Mouse (Mus musculus): ENCODE results near the gene Mettl8. TPM values are rescaled to one million over a fixed set of nuclear protein-coding genes. Genes with fewer than 3 reads are reported as not detected.

The Mettl8 gene
- polyA plus RNA-seq, 1 experiment: 7.8 TPM

DNA sequence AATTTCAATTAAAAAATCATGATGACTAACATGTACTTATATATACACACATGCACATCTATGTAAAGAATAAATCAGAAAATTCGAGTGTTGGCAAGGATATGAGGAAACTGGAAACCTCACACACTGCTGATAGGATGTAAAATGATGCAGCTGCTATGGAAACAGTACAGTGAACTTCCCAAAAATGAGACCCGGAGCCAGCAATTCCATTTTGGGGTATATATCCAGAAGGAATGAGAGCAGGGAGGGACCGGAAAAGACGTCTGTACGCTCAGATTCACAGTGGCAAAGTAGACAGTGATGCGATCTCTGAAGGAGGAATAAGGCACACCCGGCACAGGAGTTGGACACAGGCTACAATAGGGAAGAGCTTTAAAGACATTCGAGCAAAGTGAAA is 34.7 kb downstream of the Mettl8 start:
- TF ChIP-seq POLR2AphosphoS2 (IDR thresholded peaks at IDR 0.05; ENCODE audit: insufficient read length, low read depth): no peak
- TF ChIP-seq TCF3 (IDR thresholded peaks at IDR 0.05; ENCODE audit: insufficient read length, low read depth): no peak
- no peak for TF ChIP-seq MYOD1 (IDR thresholded peaks at IDR 0.05; ENCODE audit: control insufficient read depth in 1 of 3, insufficient read length in 2 of 3, low read depth in 2 of 3)
- no peak for TF ChIP-seq SRF (IDR thresholded peaks at IDR 0.05; ENCODE audit: control insufficient read depth, insufficient read length, low read depth)
- no peak for TF ChIP-seq MAX (IDR thresholded peaks at IDR 0.05; ENCODE audit: low read depth)
- no peak for TF ChIP-seq E2F4 (IDR thresholded peaks at IDR 0.05; ENCODE audit: insufficient read depth)
- TF ChIP-seq TCF12 (IDR thresholded peaks at IDR 0.05; ENCODE audit: insufficient read depth, poor library complexity, severe bottlenecking): no peak
- TF ChIP-seq USF1 (IDR thresholded peaks at IDR 0.05; ENCODE audit: low read depth): no peak
- TF ChIP-seq CEBPB (IDR thresholded peaks at IDR 0.05; ENCODE audit: insufficient read depth, poor library complexity, severe bottlenecking): no peak
- no peak for TF ChIP-seq REST (IDR thresholded peaks at IDR 0.05; ENCODE audit: insufficient read depth, insufficient read length)
- TF ChIP-seq POLR2A (IDR thresholded peaks at IDR 0.05; ENCODE audit: insufficient read length, low read depth): no peak
- no peak for TF ChIP-seq MYOG (IDR thresholded peaks at IDR 0.05; ENCODE audit: control insufficient read depth in 1 of 3, insufficient read depth in 1 of 3, insufficient read length in 2 of 3, low read depth in 2 of 3)
- Histone ChIP-seq H3K4me3 (no peak overlapping the region), H3ac (ENCODE audit: control insufficient read depth, insufficient read length) (no peak overlapping the region), H3K36me3 (ENCODE audit: control insufficient read depth, insufficient read depth) (no peaks in the 10 kb centered on the region), H3K27me3 (ENCODE audit: control insufficient read depth, insufficient read depth, insufficient read length) (no peaks in the 10 kb centered on the region), H3K79me2 (ENCODE audit: control insufficient read depth, insufficient read depth) (no peaks in the 10 kb centered on the region), H3K4me2 (ENCODE audit: low read depth) (no peak overlapping the region)

DNA sequence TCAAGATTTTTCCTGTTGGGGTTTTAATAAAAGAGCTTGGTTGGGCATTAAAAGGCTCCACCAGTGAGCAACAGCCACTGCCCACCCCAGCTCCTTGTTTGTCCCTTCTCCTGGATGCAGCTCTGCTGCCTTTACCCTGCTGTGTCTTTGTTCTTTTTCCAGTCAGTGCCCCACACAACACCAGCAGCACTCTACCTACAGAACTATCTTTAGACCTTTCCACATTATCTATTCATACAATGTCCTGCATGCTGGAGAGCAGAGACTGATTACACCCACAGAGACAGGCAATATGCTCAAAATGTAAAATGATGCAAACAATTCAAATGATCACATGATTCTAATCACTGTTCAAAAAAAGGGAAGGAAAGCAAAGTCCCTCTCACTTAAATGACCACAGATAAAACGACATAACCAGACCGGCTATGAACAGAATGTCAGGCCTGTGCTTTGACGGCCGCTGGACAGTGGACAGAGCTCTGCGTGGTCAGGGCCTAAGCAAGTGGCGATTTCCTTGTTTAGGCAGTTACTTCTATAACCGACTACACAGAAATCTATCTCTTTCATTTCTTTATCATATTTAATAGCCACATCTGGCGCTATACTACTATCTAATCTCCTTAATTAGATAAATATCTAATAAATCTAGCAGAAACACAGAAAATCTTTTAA is 35.5 kb downstream of the Mettl8 start:
- Histone ChIP-seq H3K79me2 (ENCODE audit: control insufficient read depth, insufficient read depth) (no peaks in the 10 kb centered on the region), H3K4me3 (no peak overlapping the region), H3K36me3 (ENCODE audit: control insufficient read depth, insufficient read depth) (no peaks in the 10 kb centered on the region), H3K27me3 (ENCODE audit: control insufficient read depth, insufficient read depth, insufficient read length) (no peaks in the 10 kb centered on the region), H3K4me2 (ENCODE audit: low read depth) (no peak overlapping the region), H3ac (ENCODE audit: control insufficient read depth, insufficient read length) (no peak overlapping the region)
- no peak for TF ChIP-seq REST (IDR thresholded peaks at IDR 0.05; ENCODE audit: insufficient read depth, insufficient read length)

GRCm38 (mm10) chr2:71019277-71019676 is 36.1 kb downstream of the Mettl8 start:
- H3K79me2 ChIP-seq (ENCODE audit: control insufficient read depth, insufficient read depth): no peaks in the 10 kb centered on the region
- no peaks in the 10 kb centered on the region for H3K36me3 ChIP-seq (ENCODE audit: control insufficient read depth, insufficient read depth)
- H3ac ChIP-seq (ENCODE audit: control insufficient read depth, insufficient read length): no peak overlapping the region
- TF ChIP-seq MAX (IDR thresholded peaks at IDR 0.05; ENCODE audit: low read depth) (no peak), USF1 (IDR thresholded peaks at IDR 0.05; ENCODE audit: low read depth) (no peak), REST (IDR thresholded peaks at IDR 0.05; ENCODE audit: insufficient read depth, insufficient read length) (no peak), MYOG (IDR thresholded peaks at IDR 0.05; ENCODE audit: control insufficient read depth in 1 of 3, insufficient read depth in 1 of 3, insufficient read length in 2 of 3, low read depth in 2 of 3) (peak in 1 of 3 experiments; percentile 54), E2F4 (IDR thresholded peaks at IDR 0.05; ENCODE audit: insufficient read depth) (no peak), POLR2A (IDR thresholded peaks at IDR 0.05; ENCODE audit: insufficient read length, low read depth) (no peak), TCF3 (IDR thresholded peaks at IDR 0.05; ENCODE audit: insufficient read length, low read depth) (no peak), CEBPB (IDR thresholded peaks at IDR 0.05; ENCODE audit: insufficient read depth, poor library complexity, severe bottlenecking) (no peak), SRF (IDR thresholded peaks at IDR 0.05; ENCODE audit: control insufficient read depth, insufficient read length, low read depth) (no peak), MYOD1 (IDR thresholded peaks at IDR 0.05; ENCODE audit: control insufficient read depth in 1 of 3, insufficient read length in 2 of 3, low read depth in 2 of 3) (peak in 1 of 3 experiments; percentile 31)
- H3K4me3 ChIP-seq: no peak overlapping the region
- no peaks in the 10 kb centered on the region for H3K27me3 ChIP-seq (ENCODE audit: control insufficient read depth, insufficient read depth, insufficient read length)
- H3K4me2 ChIP-seq (ENCODE audit: low read depth): no peak overlapping the region

DNA sequence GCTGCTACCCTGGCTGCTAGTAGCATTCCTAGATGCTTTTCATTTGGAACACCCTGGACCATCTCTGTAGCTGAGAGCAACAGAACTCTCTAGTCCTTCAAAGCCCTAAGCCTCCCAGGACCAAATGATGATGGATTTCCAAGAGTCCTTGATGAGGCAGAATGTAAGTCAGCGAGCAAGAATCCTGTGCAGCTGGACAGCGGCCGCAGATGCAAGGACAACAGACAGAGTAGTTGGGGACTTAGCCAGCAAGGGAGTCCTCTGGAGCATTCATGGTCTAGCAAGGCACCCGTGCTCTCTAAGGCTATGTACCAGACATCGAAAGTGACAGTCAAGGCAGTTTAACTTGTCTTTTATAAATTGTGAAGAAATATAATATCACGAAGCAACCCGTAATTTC is 41.9 kb downstream of the Mettl8 start:
- no peak overlapping the region for H3K4me3 ChIP-seq
- H3ac ChIP-seq (ENCODE audit: control insufficient read depth, insufficient read length): no peak overlapping the region
- H3K79me2 ChIP-seq (ENCODE audit: control insufficient read depth, insufficient read depth): no peaks in the 10 kb centered on the region
- H3K27me3 ChIP-seq (ENCODE audit: control insufficient read depth, insufficient read depth, insufficient read length): no peaks in the 10 kb centered on the region
- H3K4me2 ChIP-seq (ENCODE audit: low read depth): no peak overlapping the region
- no peaks in the 10 kb centered on the region for H3K36me3 ChIP-seq (ENCODE audit: control insufficient read depth, insufficient read depth)
- TF ChIP-seq E2F4 (IDR thresholded peaks at IDR 0.05; ENCODE audit: insufficient read depth) (no peak), MAX (IDR thresholded peaks at IDR 0.05; ENCODE audit: low read depth) (no peak), POLR2A (IDR thresholded peaks at IDR 0.05; ENCODE audit: insufficient read length, low read depth) (no peak), MYOD1 (IDR thresholded peaks at IDR 0.05; ENCODE audit: control insufficient read depth in 1 of 3, insufficient read length in 2 of 3, low read depth in 2 of 3) (no peak), USF1 (IDR thresholded peaks at IDR 0.05; ENCODE audit: low read depth) (no peak), CEBPB (IDR thresholded peaks at IDR 0.05; ENCODE audit: insufficient read depth, poor library complexity, severe bottlenecking) (no peak), TCF12 (IDR thresholded peaks at IDR 0.05; ENCODE audit: insufficient read depth, poor library complexity, severe bottlenecking) (no peak), SRF (IDR thresholded peaks at IDR 0.05; ENCODE audit: control insufficient read depth, insufficient read length, low read depth) (no peak), POLR2AphosphoS2 (IDR thresholded peaks at IDR 0.05; ENCODE audit: insufficient read length, low read depth) (no peak), REST (IDR thresholded peaks at IDR 0.05; ENCODE audit: insufficient read depth, insufficient read length) (no peak), TCF3 (IDR thresholded peaks at IDR 0.05; ENCODE audit: insufficient read length, low read depth) (no peak)

- no peaks in the 10 kb centered on the region for H3K79me2 ChIP-seq (ENCODE audit: control insufficient read depth, insufficient read depth)
- H3K36me3 ChIP-seq (ENCODE audit: control insufficient read depth, insufficient read depth): no peaks in the 10 kb centered on the region
- no peaks in the 10 kb centered on the region for H3K27me3 ChIP-seq (ENCODE audit: control insufficient read depth, insufficient read depth, insufficient read length)
- H3K4me2 ChIP-seq (ENCODE audit: low read depth): no peak overlapping the region
- H3ac ChIP-seq (ENCODE audit: control insufficient read depth, insufficient read length): no peak overlapping the region
- H3K4me3 ChIP-seq: no peak overlapping the region
- TF ChIP-seq POLR2A (IDR thresholded peaks at IDR 0.05; ENCODE audit: insufficient read length, low read depth): no peak
- TF ChIP-seq TCF3 (IDR thresholded peaks at IDR 0.05; ENCODE audit: insufficient read length, low read depth): no peak
- no peak for TF ChIP-seq MYOG (IDR thresholded peaks at IDR 0.05; ENCODE audit: control insufficient read depth in 1 of 3, insufficient read depth in 1 of 3, insufficient read length in 2 of 3, low read depth in 2 of 3)
- TF ChIP-seq MAX (IDR thresholded peaks at IDR 0.05; ENCODE audit: low read depth): no peak
- no peak for TF ChIP-seq REST (IDR thresholded peaks at IDR 0.05; ENCODE audit: insufficient read depth, insufficient read length)
- no peak for TF ChIP-seq USF1 (IDR thresholded peaks at IDR 0.05; ENCODE audit: low read depth)
- TF ChIP-seq MYOD1 (IDR thresholded peaks at IDR 0.05; ENCODE audit: control insufficient read depth in 1 of 3, insufficient read length in 2 of 3, low read depth in 2 of 3): no peak
- no peak for TF ChIP-seq TCF12 (IDR thresholded peaks at IDR 0.05; ENCODE audit: insufficient read depth, poor library complexity, severe bottlenecking)
- no peak for TF ChIP-seq POLR2AphosphoS2 (IDR thresholded peaks at IDR 0.05; ENCODE audit: insufficient read length, low read depth)
- no peak for TF ChIP-seq E2F4 (IDR thresholded peaks at IDR 0.05; ENCODE audit: insufficient read depth)
- no peak for TF ChIP-seq SRF (IDR thresholded peaks at IDR 0.05; ENCODE audit: control insufficient read depth, insufficient read length, low read depth)
- TF ChIP-seq CEBPB (IDR thresholded peaks at IDR 0.05; ENCODE audit: insufficient read depth, poor library complexity, severe bottlenecking): no peak
Observed at GRCm38 (mm10) chr2:71011816-71012215, 43.6 kb downstream of the Mettl8 start.

All from myocyte (in vitro differentiated cells).